Mouse (Mus musculus) heart, embryonic 15.5 days (tissue): ENCODE data around the gene Ube2h. TPM values are rescaled to one million over a fixed set of nuclear protein-coding genes. Genes with fewer than 3 reads are reported as not detected.

Experiments used
- ATAC-seq: fragments of 200-750 bp; cut with Nextera tagmentation; replicated peaks from 2 replicates; pipeline ENCODE4 v1.8.0; 2017; ENCODE audit warnings: low read depth, moderate TSS enrichment; ENCODE audit not compliant: insufficient number of reproducible peaks, insufficient read depth, low FRiP score
- H3K27ac ChIP-seq: fragments of 300-500 bp; sonication (generic); 2 replicates; pipeline ENCODE4 v1.5.1; 2015; ENCODE audit warnings: mild to moderate bottlenecking, inconsistent platforms
- H3K27me3 ChIP-seq: fragments of 300-500 bp; sonication (generic); 2 replicates; pipeline ENCODE4 v1.6.1; 2015; ENCODE audit warnings: inconsistent platforms
- H3K36me3 ChIP-seq: fragments of 300-500 bp; sonication (generic); 2 replicates; pipeline ENCODE4 v1.6.1; 2015; ENCODE audit warnings: mild to moderate bottlenecking, inconsistent platforms
- H3K4me1 ChIP-seq: fragments of 300-500 bp; sonication (generic); replicated peaks from 2 replicates; pipeline ENCODE4 v1.6.1; 2015; ENCODE audit warnings: inconsistent platforms
- H3K4me2 ChIP-seq: fragments of 300-500 bp; sonication (generic); 2 replicates; pipeline ENCODE4 v1.6.1; 2015; ENCODE audit warnings: inconsistent platforms, mild to moderate bottlenecking, moderate library complexity
- H3K4me3 ChIP-seq: fragments of 300-500 bp; sonication (generic); 2 replicates; pipeline ENCODE4 v1.5.1; 2015; ENCODE audit warnings: mild to moderate bottlenecking, inconsistent platforms
- H3K9ac ChIP-seq: fragments of 300-500 bp; sonication (generic); 2 replicates; pipeline ENCODE4 v1.6.1; 2015; ENCODE audit warnings: mild to moderate bottlenecking, inconsistent platforms
- H3K9me3 ChIP-seq: fragments of 300-500 bp; sonication (generic); replicated peaks from 2 replicates; pipeline ENCODE4 v1.6.1; 2016; ENCODE audit warnings: inconsistent platforms
- WGBS: fragments of 180-500 bp; shearing (Covaris S2); methylation state at CpG from one replicate; pipeline ENCODE4 v1.1.7; 2015; ENCODE audit warnings: mixed read lengths; 5-methylcytosine and 5-hydroxymethylcytosine counted together
- polyA plus RNA-seq: library from polyadenylated mRNA; unstranded; fragments of >200 nt; fragmentation: Nextera tagmentation; extraction: Ambion mirVana; gene quantifications from 2 replicates; pipeline ENCODE4 v1.2.1, GENCODE M21; 2015

Gene Ube2h
- polyA plus RNA-seq = 40.9 and 46.3 TPM in 2 replicates

GRCm38 (mm10) chr6:30304399-30304917, at the start of gene Ube2h:
Ube2h (minus strand) TSS chr6:30304539.
- H3K9me3 ChIP-seq = no peaks in the 10 kb centered on the region
- H3K27ac ChIP-seq = peak within 1 kb of the TSS; percentile 96
- peaks cover 41% of the 10 kb centered on the region for H3K4me1 ChIP-seq
- ATAC-seq = peak; percentile 92
- H3K4me3 ChIP-seq = peak within 1 kb of the TSS; percentile 77
- peak within 1 kb of the TSS; percentile 77 for H3K4me2 ChIP-seq
- H3K27me3 ChIP-seq = no peaks in the 10 kb centered on the region
- under 1% methylated on average over 33 of the region's 33 CpGs for WGBS
- peak within 1 kb of the TSS; percentile 85 for H3K9ac ChIP-seq
- H3K36me3 ChIP-seq = no peaks in the 10 kb centered on the region

- H3K36me3 ChIP-seq = no peaks in the 10 kb centered on the region
- ATAC-seq = no peak
- no peak overlapping the region for H3K9ac ChIP-seq
- no peak overlapping the region for H3K4me2 ChIP-seq
- WGBS = 65% methylated on average over 8 of the region's 8 CpGs
- no peaks in the 10 kb centered on the region; the same call in 1 of the 2 replicates for H3K27me3 ChIP-seq
- no peaks in the 10 kb centered on the region for H3K9me3 ChIP-seq
- peaks cover 28% of the 10 kb centered on the region for H3K4me1 ChIP-seq
- H3K4me3 ChIP-seq = no peak overlapping the region
- no peak overlapping the region for H3K27ac ChIP-seq
Observed at GRCm38 (mm10) chr6:30353661-30354060, 49.3 kb upstream of the Ube2h start.

GRCm38 (mm10) chr6:30352762-30353161, 48.4 kb upstream of the Ube2h start:
- H3K9ac ChIP-seq = no peak overlapping the region
- no peak for ATAC-seq
- H3K4me3 ChIP-seq = no peak overlapping the region
- no peaks in the 10 kb centered on the region for H3K9me3 ChIP-seq
- no peak overlapping the region for H3K4me2 ChIP-seq
- H3K36me3 ChIP-seq = no peaks in the 10 kb centered on the region
- WGBS = 41% methylated on average over 8 of the region's 8 CpGs
- H3K27me3 ChIP-seq = no peaks in the 10 kb centered on the region; the same call in 1 of the 2 replicates
- H3K27ac ChIP-seq = no peak overlapping the region
- H3K4me1 ChIP-seq = peaks cover 28% of the 10 kb centered on the region

GRCm38 (mm10) chr6:30351290-30351689, 47.0 kb upstream of the Ube2h start:
- H3K27me3 ChIP-seq = no peaks in the 10 kb centered on the region
- 65% methylated on average over 9 of the region's 9 CpGs for WGBS

GRCm38 (mm10) chr6:30347288-30347801, 43.0 kb upstream of the Ube2h start:
- H3K9ac ChIP-seq = no peak overlapping the region
- H3K9me3 ChIP-seq = no peaks in the 10 kb centered on the region
- H3K4me1 ChIP-seq = no peaks in the 10 kb centered on the region
- H3K27me3 ChIP-seq = no peaks in the 10 kb centered on the region
- 86% methylated on average over 4 of the region's 4 CpGs for WGBS
- no peak overlapping the region for H3K4me3 ChIP-seq
- ATAC-seq = no peak
- H3K36me3 ChIP-seq = no peaks in the 10 kb centered on the region
- H3K4me2 ChIP-seq = no peak overlapping the region
- no peak overlapping the region for H3K27ac ChIP-seq

More at GRCm38 (mm10) chr6:30351290-30351689, 47.0 kb upstream of the Ube2h start:
- Histone ChIP-seq H3K9me3 (no peaks in the 10 kb centered on the region), H3K4me3 (no peak overlapping the region), H3K27ac (no peak overlapping the region), H3K4me1 (peaks cover 22% of the 10 kb centered on the region), H3K9ac (no peak overlapping the region), H3K36me3 (no peaks in the 10 kb centered on the region), H3K4me2 (no peak overlapping the region)
- no peak for ATAC-seq

GRCm38 (mm10) chr6:30346737-30347136, 42.4 kb upstream of the Ube2h start:
- no peak overlapping the region for H3K27ac ChIP-seq
- no peaks in the 10 kb centered on the region for H3K36me3 ChIP-seq
- no peak for ATAC-seq
- H3K4me1 ChIP-seq = no peaks in the 10 kb centered on the region
- H3K4me2 ChIP-seq = no peak overlapping the region
- H3K9ac ChIP-seq = no peak overlapping the region
- no peaks in the 10 kb centered on the region for H3K27me3 ChIP-seq
- no peaks in the 10 kb centered on the region for H3K9me3 ChIP-seq
- WGBS = 37% methylated on average over 6 of the region's 6 CpGs
- no peak overlapping the region for H3K4me3 ChIP-seq

GRCm38 (mm10) chr6:30344032-30344431, 39.7 kb upstream of the Ube2h start:
- WGBS = 53% methylated on average over 6 of the region's 6 CpGs
- peak; percentile 36; the same call in 1 of the 2 replicates for ATAC-seq
- Histone ChIP-seq H3K36me3 (no peaks in the 10 kb centered on the region), H3K9me3 (no peaks in the 10 kb centered on the region), H3K4me2 (no peak overlapping the region), H3K4me3 (no peak overlapping the region), H3K9ac (no peak overlapping the region), H3K27me3 (no peaks in the 10 kb centered on the region), H3K27ac (peak overlapping the region; percentile 37), H3K4me1 (peaks cover 12% of the 10 kb centered on the region)

GRCm38 (mm10) chr6:30340231-30340873, 36.0 kb upstream of the Ube2h start:
- Histone ChIP-seq H3K36me3 (no peaks in the 10 kb centered on the region), H3K9me3 (no peaks in the 10 kb centered on the region), H3K4me2 (no peak overlapping the region), H3K27me3 (no peaks in the 10 kb centered on the region), H3K4me1 (peaks cover 21% of the 10 kb centered on the region), H3K4me3 (no peak overlapping the region), H3K9ac (no peak overlapping the region), H3K27ac (peak overlapping the region; percentile 75)
- WGBS = 37% methylated on average over 4 of the region's 4 CpGs
- 0 out of 2 replicates have a peak, but pooled peaks have one; percentile 54 for ATAC-seq

GRCm38 (mm10) chr6:30336912-30337311, 32.6 kb upstream of the Ube2h start:
- peaks cover 28% of the 10 kb centered on the region for H3K4me1 ChIP-seq
- H3K9me3 ChIP-seq = no peaks in the 10 kb centered on the region
- WGBS = 4% methylated on average over 5 of the region's 5 CpGs
- H3K4me3 ChIP-seq = peak overlapping the region; percentile 9; the same call in 1 of the 2 replicates
- H3K36me3 ChIP-seq = no peaks in the 10 kb centered on the region
- ATAC-seq = peak; percentile 77
- no peaks in the 10 kb centered on the region for H3K27me3 ChIP-seq
- H3K4me2 ChIP-seq = peak overlapping the region; percentile 51
- no peak overlapping the region for H3K9ac ChIP-seq
- H3K27ac ChIP-seq = peak overlapping the region; percentile 68

GRCm38 (mm10) chr6:30332262-30332661, 27.9 kb upstream of the Ube2h start:
- Histone ChIP-seq H3K4me3 (no peak overlapping the region), H3K4me2 (no peak overlapping the region), H3K4me1 (peaks cover 16% of the 10 kb centered on the region), H3K27ac (no peak overlapping the region), H3K36me3 (no peaks in the 10 kb centered on the region), H3K9ac (no peak overlapping the region), H3K9me3 (no peaks in the 10 kb centered on the region), H3K27me3 (no peaks in the 10 kb centered on the region)
- ATAC-seq = no peak
- WGBS = 65% methylated on average over 4 of the region's 4 CpGs

- Histone ChIP-seq H3K9me3 (no peaks in the 10 kb centered on the region), H3K9ac (no peak overlapping the region), H3K4me3 (no peak overlapping the region), H3K36me3 (no peaks in the 10 kb centered on the region), H3K27me3 (no peaks in the 10 kb centered on the region), H3K27ac (no peak overlapping the region), H3K4me1 (peaks cover 14% of the 10 kb centered on the region), H3K4me2 (no peak overlapping the region)
- no peak for ATAC-seq
- WGBS = 70% methylated on average over 5 of the region's 5 CpGs
Observed at GRCm38 (mm10) chr6:30330706-30331105, 26.4 kb upstream of the Ube2h start.
